Mouse (Mus musculus) embryonic fibroblast, embryonic 13.5 days (primary cell): Measurements from ENCODE around the gene Kmt2d.

Source experiments
- CTCF ChIP-seq: IDR thresholded peaks from 2 replicates; pipeline ENCODE4 v1.5.1; 2011; ENCODE audit warnings: mild to moderate bottlenecking, control low read depth, low read length, moderate library complexity, borderline replicate concordance; ENCODE audit not compliant: insufficient read depth
- POLR2A ChIP-seq: IDR thresholded peaks from 2 replicates; pipeline ENCODE4 v1.6.1; 2011; ENCODE audit warnings: low read depth, mild to moderate bottlenecking, control low read depth, low read length, moderate library complexity

- TF ChIP-seq CTCF (no peak), POLR2A (no peak)
These were observed 24.9 kb upstream of the Kmt2d start for GRCm38 (mm10) chr15:98895635-98896589.
